Mouse (Mus musculus) 3134 (cell line): ENCODE results near the gene Gm37240.

ENCODE experiments used
- DNase-seq: peaks from one replicate; pipeline ENCODE4 v3.0.0-alpha.2; 2011; ENCODE audit warnings: low spot score; ENCODE audit not compliant: insufficient read length; ENCODE audit errors: extremely low read depth

The Gm37240 gene

DNA sequence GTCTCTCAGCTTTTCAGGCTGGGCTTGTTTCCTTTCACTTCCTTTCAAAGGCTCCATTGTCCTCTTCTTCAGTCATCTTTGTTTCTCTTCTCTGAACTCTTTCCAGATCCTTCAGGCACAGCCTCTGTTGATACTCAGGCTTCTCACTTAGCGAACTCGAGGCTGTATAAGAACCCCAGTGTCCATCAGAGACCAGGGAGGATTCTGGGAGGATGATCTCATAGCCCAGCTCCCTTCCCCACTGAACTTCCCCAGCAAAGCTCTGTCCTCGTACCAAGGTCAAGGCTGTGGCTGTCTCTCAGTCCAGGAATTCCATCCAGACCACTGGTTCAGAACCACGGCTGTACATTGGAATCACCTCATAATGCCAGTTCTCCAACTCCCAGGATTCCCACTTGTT is 1239.7 kb downstream of the Gm37240 start:
- peak; percentile 63 for DNase-seq

DNA sequence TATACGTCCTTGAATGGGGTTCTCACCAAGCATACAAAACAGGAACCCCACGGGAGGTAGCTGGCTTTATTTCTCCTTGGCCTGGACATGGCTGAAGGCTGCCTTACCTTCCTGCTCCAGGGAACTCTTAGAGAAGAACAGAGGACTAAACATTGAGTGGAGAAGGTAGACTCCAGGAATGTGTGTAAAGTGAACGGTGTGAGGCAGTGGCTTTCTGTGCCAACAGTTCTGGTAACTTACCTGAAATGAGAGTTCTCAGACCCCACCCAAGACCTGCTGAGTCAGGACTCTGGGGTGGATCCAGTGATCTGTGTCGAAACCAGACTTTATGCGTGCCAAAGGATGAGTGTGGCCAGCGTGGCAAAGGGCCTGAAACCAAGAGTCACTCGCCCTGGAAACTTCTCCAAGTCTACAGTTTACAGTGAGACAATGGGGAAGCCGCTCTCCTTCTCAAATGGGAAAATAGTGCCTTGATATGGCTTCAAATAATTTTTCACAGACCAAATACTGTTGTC is 1240.9 kb downstream of the Gm37240 start:
- peak; percentile 38 for DNase-seq

DNA sequence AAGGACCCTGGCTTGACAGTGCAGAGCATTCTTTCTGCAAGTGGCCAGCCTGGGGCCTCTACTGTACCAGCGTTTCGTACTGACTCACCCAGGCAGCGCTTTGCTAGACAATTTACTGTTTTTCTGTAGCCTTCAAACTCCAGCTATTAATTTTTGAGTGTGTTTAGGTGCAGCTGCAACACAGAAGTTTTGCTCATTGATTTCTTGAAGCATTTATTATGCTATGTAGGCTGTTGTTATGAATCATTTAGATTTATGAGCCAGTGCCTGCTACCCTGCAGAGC is 1241.4 kb downstream of the Gm37240 start:
- DNase-seq: no peak

DNA sequence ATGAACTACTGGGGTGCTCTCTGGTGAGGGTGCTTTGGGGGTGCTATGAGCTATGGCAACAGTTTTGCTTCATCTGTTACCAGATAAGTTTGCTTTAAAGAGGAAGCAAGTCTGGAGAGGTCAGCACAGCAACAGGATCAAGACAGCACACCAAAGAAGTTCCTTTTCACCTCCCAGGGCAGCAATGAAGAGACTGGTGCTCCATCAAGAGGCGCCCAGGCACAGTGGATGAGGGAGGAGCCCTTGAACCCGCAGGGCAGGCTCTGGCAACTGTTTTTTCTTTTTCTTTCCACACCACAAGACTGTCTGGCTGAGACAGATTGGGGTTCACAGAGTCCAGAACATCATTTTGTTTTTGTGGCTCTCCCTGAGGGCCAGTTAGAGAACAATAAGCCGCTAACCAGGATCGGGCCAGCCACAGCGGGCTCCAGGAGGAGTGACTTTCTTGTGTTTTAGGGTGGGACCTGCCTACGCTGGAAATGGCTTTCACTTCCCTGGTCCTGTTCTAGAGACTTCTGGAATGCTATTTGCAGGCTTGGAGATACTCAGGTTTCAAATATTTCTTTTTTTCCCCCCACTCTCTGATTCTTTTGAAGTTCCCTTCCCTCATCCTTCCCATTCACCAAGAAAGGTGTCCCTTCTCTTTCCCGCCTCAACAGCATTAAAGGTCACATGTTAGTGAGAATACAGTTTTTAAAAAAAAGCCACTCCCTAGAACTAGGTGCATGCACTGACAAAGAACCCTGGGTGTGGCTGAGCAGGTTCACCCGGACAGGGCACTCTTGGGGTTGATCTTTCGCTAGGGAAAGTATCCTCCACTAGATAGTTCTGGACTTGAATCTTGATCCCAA is 1241.9 kb downstream of the Gm37240 start:
- DNase-seq: no peak

DNA sequence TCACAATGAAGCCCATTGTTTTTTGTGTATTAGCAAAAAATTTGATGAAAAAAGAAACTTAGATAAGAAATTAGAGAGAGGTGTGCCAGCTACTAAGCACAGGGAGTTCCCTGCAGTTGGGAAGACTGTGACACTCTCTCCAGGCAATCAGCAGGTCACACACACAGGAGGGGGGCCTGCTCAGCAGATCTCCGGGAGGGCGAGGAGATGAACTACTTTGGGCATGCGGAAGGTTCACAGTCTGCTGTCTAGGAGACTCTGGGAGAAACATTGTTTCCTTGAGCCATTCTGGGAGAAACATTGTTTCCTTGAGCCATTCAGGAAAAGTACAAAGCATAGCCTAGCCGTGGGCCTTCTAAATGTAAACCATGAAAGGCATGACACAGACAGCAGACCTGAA is 1244.4 kb downstream of the Gm37240 start:
- DNase-seq: no peak

DNA sequence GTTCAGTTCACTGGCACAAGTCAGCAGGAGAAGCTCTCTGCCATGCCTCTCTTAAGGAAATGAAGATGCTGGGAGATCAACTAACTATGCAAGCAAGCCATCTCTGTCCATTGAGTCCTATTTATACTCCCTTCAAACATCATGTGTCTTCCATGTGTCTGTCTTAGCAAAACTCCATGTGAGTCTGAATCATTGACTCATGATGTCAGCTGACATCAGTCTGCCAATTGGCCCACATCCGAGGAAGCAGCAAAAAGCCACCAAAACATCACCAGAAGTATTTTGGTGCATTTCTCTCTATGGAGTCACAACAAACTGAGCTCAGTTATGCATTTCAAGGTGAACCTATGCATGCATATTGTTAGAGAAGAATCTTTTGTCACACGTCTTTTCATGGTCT is 1245.9 kb downstream of the Gm37240 start:
- no peak for DNase-seq

DNA sequence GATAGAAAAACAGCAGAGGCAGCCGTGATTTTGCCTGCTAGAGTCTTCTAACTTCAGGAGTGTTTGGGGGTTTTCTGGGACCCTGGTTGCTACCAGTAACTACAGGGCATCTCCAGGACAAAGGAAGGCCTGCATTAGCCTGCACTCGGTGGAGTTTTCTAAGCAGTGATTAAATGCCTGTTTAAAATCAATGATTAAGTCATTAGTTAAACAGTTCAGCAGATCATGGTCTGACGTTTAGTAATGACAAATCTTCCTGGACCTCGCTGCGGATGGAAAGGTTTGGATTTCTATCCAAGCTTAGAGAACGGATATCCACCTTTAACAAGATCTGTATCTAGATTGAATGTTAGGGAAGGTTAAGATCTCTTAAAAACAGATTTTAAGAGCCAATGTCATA is 1246.8 kb downstream of the Gm37240 start:
- DNase-seq: no peak

DNA sequence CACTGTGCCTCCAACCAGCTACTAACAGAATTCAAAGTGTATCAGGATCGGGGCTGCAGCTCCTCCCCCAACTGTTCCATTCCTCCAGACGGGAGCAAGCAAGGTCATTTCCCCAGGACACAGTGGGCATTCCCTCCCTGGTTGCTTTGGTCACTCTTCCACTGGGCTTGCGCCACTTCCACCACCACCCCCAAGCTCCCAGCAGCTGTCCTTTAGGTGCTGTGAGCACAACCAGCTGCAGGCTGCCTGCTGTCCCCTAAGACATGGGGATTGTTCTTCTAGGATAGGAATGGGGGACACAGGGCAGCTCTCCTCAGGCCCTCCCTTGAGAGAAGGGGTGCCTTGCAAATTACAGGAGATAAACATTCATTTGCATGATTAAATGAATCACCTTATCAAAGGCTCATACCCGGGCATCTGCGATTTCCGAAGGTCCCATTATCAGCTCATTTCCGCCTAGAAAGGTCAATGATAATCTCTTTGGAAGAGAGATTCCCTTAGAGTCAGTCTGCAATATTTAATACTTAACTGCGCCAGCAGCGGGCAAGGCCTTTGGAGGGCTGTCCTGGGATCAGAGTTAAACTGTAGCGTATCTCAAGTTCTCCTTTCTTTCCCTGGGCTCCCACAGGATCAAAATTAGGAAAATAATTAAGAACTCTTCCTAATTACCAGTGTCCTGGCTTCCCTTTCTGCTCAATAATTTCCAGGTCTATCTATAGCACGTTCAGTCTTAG is 1247.4 kb downstream of the Gm37240 start:
- no peak for DNase-seq

DNA sequence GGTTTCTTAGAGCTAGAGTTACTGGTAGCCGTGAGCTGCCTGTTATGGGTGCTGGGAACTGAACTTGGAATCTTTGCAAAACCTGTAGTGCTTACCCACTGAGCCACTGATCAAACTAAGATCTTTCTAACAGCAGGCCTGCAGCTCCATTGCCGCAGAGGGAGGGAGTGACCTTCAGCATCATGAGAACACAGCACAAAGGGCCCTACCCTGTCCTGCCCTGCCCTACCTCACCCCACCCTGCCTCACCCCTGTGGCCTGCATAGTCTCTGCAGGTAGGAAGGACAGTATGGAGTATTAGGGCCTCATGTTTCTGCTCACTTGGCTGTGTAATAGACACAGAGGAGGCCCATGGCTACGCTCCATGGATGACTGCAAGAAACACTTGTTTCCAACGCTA is 1248.5 kb downstream of the Gm37240 start:
- no peak for DNase-seq

DNA sequence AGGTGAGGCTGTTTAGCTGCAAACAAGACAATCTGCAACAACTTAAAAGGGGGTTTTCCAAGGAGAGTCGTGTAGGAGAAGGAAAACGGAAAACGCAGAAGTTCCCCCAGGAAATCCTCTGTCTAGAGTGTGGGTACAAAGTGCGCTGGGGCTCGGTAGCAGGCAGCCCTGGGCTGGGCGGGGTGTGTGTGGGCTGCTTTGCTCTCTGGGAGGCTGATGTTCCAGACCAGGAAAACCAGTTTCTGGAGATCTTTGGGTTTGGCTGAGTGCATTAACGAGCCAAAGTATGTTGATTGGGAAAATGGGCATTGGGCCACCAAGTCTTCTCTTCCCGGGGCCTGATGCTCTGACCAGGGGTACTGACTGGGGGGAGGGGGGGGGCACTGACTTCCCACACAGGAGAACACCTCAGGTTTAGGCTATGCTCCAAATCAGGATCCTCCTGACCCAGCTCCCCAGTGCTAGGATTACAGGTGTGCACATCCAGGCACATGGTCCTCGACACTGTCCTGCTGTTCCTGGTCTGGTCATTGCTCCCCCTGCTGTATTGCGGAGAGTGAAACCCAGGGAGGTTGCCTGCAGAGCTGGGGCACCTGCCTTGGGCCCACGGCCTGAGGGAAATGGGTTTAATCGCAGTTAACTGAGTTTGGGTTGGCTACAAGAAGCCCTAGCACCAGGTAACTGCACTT is 1249.3 kb downstream of the Gm37240 start:
- no peak for DNase-seq

DNA sequence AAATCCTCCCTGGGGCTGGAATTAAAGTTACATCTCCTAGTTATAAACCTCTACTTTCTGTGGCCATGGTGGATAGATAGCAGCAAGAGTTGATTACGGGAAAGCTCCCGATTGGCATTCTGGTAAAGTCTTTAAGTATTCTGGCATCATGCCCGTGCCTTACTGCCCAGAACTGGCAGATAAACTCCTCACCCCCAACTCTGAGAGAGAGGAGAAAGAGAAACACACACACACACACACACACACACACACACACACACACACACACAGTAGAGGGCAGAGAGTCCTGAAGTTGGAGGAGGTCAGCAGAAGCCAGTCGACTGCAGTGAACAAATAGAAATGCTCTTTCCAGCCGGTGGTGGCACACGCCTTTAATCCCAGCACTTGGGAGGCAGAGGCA is 1250.2 kb downstream of the Gm37240 start:
- no peak for DNase-seq

DNA sequence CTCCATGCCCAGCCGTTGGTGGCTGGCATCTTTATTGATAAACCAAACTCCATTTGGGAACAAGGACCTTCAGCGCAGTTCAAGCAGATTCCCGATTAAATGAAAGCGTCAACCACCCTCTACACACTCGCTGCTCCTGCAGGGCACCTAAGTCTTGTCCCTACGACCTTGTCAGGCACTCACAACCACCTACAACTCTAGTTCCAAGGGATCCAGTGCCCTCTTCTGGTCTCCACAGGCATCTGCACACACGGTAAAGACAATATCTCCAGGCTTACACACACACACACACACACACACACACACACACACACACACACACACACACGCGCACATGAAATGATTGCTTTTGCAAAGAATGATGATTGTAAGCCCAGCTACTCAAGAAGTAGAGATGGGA is 1255.7 kb downstream of the Gm37240 start:
- no peak for DNase-seq

DNA sequence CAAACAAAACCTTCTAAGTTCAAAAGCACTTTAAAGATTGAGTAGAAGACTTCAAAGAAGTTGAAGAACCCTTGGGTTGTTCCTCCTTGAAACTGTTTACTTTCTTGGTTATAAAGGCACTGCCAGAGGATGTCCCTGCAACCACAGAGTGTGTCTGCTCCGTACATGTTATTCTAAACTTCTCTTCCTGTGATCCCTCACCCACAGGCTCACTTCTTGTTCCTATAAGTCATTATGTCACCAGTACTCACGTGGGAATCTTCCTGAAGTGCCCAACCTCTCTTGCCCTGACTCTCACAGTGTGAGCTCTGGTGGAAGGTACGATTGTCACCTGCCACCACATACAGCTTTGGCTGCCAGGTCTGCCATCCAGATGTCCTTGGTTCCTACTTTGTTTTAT is 1265.3 kb downstream of the Gm37240 start:
- DNase-seq: no peak

DNA sequence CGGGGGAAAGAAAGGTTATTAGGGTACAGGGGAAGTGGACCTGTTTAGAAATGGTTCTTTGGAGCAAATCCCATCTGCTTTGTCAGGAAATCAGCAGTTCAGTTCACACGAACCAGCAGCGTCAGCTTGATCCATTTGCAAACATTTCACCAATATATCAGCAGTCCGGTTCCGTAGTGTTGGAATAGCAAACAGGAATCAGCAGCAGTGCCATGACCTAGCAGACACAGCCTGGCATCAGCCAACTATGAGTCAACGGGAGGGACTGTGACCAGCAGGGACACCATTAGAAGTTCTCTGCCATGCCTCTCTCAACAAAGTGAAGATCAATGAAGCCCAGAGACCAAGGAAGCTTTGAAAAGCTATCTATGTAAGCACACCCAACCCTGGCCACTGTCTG is 1267.6 kb downstream of the Gm37240 start:
- DNase-seq: no peak

DNA sequence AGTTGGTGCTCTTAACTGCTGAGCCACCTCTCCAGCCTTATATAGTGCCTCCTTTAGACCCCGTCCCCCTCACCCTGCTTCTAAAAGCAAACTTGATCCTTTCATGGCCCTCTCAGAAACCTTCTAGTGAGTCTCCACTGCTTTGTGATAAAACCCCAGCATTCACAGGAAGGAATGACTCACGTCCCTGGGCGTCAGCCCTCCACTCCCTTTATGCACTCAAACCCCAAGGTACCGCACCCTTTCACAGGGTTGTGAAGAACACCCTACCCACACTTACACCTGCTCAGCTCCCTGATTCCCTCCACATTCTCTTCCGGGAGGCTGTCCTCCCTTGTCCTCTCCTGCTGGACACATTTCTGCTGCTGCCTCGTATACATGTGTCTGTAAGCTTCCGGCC is 1268.3 kb downstream of the Gm37240 start:
- DNase-seq: no peak

DNA sequence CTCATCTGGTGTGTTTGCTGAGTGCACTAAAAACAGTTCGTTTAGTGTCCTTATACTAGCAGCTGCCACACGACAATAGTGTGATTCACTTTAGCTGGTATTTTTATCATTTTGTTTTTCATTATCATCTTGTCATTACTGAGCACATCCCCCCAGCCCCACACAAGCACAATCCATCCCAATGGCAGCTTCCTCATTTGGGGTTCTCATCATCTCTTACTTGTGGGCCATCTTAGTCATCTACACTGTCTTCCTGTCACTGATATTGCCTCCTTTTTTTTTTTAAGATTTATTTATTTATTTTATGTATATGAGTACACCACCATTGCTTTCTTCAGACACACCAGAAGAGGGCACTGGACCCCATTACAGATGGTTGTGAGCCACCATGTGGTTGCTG is 1268.7 kb downstream of the Gm37240 start:
- no peak for DNase-seq

DNA sequence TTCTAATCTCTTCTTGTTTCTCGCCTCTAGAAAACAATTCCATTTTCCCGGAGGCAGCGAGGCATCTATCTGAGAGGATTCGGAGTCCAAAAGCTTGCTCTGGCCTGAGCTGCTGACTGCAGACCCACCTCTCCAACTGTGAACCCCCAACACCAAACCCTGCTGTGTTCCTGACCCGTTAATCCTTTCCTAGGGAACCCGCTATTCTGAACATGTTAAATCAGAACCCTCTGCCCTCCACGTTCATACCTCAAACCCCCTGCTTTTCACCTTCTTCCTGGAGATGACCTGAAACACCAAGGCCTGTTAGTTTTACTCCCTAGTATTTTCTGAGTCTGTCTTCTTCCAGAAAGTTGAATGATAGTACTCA is 1271.5 kb downstream of the Gm37240 start:
- no peak for DNase-seq

DNA sequence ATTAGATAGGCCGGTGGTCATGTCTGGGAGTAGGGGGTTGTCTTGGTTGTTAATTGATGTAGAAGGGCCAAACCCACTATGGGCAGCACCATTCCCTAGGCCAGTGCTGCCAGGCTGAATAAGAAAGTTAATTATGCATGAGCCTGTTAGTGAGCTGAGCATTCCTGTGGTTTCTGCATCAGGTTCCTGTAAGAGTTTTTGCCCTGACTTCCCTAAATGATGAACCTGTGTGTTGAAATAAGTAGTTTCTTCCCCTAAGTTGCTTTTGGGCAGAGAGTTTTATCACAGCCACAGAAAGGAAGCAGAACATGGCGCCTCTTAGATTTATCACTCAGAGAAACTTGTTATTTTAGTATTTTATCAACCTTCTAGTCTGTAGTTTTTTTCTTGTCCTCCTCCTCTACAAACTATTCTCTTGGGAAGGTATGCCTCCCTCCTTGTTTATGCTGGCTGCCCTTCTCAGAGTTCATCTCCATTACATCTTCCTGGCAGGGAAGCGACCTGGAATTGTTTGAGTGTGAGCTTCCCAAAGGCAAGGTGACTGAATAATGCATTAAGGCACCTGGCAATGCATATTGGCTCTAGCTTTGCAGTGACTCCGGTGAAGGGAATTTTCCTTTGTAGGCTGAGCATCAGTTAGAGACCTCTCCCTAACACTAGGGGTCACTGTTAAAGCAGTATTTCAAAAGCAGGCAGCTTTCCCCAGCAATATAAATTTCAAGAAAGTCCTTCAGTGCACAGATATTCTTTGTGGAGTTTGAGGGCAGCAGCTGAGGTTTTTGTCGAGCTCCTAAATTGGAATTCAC is 1272.1 kb downstream of the Gm37240 start:
- no peak for DNase-seq

DNA sequence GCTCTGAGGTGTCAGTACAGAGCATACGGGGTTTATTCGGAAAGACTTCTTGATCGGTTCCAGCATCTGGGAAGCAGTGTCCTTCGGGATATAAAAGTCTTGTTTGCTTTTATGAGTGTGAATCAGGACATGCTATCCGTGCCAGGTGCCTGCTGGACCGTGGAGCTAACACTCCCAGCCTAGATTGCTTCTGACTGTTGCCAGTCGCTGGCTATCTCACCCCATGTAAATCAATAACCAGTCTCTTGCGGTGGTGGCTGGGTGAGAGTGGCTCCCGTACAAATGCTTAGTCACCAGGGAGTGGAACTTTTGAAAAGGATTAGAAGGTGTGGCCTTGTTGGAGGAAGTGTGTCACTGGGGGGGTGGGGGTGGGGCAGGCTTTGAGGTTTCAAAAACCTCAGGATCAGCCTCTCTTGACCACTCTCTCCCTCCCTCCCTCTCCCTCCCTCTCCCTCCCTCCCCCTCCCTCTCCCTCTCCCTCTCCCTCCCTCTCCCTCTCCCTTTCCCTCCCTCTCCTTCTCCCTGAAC is 1277.1 kb downstream of the Gm37240 start:
- no peak for DNase-seq

DNA sequence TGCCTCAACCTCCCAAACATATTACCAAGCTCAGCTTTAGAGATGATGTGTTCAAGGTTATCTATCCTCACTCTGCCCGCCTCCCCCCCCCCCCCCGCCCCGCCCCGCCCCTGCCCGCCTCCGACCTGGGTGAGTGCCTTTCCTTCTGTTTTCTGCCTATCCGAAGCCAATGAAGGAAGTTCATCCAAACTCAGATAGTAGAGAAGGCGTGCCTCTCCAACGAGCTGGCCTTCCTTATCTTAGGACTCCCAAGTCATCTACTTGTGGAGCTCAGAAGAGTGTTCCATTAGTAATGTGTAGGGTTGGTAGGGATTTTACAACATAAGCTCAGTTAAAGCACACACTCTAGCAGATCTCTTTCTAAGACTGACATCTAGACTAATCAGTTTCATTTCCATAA is 1284.1 kb downstream of the Gm37240 start:
- no peak for DNase-seq

DNA sequence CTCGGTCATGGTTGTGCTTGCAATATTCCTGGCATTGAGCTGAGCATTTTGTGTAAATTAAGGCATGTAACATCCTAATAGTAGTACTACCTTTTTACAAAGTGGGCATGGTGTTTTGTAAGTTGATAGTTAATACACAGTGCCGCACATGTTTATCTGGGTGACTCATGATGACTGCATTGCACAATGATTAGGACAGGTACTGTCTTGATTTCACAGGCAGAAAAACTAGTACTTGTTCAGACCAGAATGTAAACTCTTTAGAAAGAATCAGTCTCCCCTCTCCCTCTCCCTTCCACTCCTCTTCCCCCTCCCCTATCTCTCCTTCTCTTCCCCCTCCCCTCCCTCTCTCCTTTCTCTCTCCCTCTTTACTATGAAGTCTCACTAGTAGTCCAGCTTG is 1284.6 kb downstream of the Gm37240 start:
- no peak for DNase-seq
